Mouse (Mus musculus) forebrain, embryonic 15.5 days (tissue): Measurements from ENCODE around the gene Iscu. TPM values are rescaled to one million over a fixed set of nuclear protein-coding genes. Genes with fewer than 3 reads are reported as not detected.
"Not testable (repeated sequence)": the region's sequence is repeated elsewhere in the genome, so short reads cannot be mapped to it uniquely, and the experiment has no call there.

ENCODE experiments used
- ATAC-seq: fragments of 200-750 bp; cut with Nextera tagmentation; replicated peaks from 2 replicates; pipeline ENCODE4 v1.8.0; 2017; ENCODE audit warnings: mild to moderate bottlenecking, moderate TSS enrichment, moderate library complexity
- H3K27ac ChIP-seq: fragments of 300-500 bp; sonication (generic); replicated peaks from 2 replicates; pipeline ENCODE4 v1.5.1; 2015; ENCODE audit warnings: mild to moderate bottlenecking, inconsistent platforms
- H3K27me3 ChIP-seq: fragments of 300-500 bp; sonication (generic); 2 replicates; pipeline ENCODE4 v1.6.1; 2015; ENCODE audit warnings: inconsistent platforms
- H3K36me3 ChIP-seq: fragments of 300-500 bp; sonication (generic); 2 replicates; pipeline ENCODE4 v1.6.1; 2015; ENCODE audit warnings: mild to moderate bottlenecking, inconsistent platforms
- H3K4me1 ChIP-seq: fragments of 300-500 bp; sonication (generic); 2 replicates; pipeline ENCODE4 v1.6.1; 2015; ENCODE audit warnings: inconsistent platforms
- H3K4me2 ChIP-seq: fragments of 300-500 bp; sonication (generic); replicated peaks from 2 replicates; pipeline ENCODE4 v1.6.1; 2015; ENCODE audit warnings: mild to moderate bottlenecking, inconsistent platforms
- H3K4me3 ChIP-seq: fragments of 300-500 bp; sonication (generic); 2 replicates; pipeline ENCODE4 v1.5.1; 2015; ENCODE audit warnings: mild to moderate bottlenecking, inconsistent platforms
- H3K9ac ChIP-seq: fragments of 300-500 bp; sonication (generic); replicated peaks from 2 replicates; pipeline ENCODE4 v1.6.1; 2015; ENCODE audit warnings: mild to moderate bottlenecking, inconsistent platforms
- H3K9me3 ChIP-seq: fragments of 300-500 bp; sonication (generic); 2 replicates; pipeline ENCODE4 v1.6.1; 2016; ENCODE audit warnings: inconsistent platforms
- WGBS: fragments of 180-500 bp; shearing (Covaris S2); methylation state at CpG from one replicate; pipeline ENCODE4 v1.1.7; 2015; ENCODE audit warnings: mixed read lengths; 5-methylcytosine and 5-hydroxymethylcytosine counted together
- polyA plus RNA-seq: library from polyadenylated mRNA; unstranded; fragments of >200 nt; fragmentation: Nextera tagmentation; extraction: Ambion mirVana; gene quantifications from 2 replicates; pipeline ENCODE4 v1.2.1, GENCODE M21; 2015

Iscu gene
- polyA plus RNA-seq, 1 experiment from 2014 or later: 94.1 TPM

DNA sequence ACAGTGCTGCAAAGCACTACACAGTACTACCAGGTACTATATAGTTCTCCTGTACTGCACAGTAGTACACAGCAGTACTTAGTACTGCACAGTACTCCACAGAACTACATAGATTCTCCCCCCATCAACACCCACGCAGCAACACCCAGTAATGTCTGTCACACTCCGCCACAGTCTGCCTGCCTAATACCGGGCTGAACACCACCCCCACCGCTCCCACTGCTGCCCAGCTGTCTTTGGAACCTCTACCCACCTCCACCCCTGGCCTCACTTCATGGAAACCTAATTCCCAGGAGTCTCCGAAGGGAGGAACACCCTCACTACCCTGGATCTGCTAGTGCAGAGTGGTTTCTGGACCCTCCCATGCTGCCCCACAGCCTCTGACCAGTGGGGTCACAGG is 8.2 kb downstream of the Iscu start:
- WGBS: 90% methylated on average over 5 of the region's 5 CpGs
- H3K4me2 ChIP-seq: no peak overlapping the region
- H3K27ac ChIP-seq: no peak overlapping the region
- no peaks in the 10 kb centered on the region for H3K9me3 ChIP-seq
- peaks cover 10% of the 10 kb centered on the region; the same call in 1 of the 2 replicates for H3K27me3 ChIP-seq
- H3K4me3 ChIP-seq: no peak overlapping the region
- no peak for ATAC-seq
- no peaks in the 10 kb centered on the region for H3K4me1 ChIP-seq
- H3K36me3 ChIP-seq: peaks cover 23% of the 10 kb centered on the region
- no peak overlapping the region for H3K9ac ChIP-seq

DNA sequence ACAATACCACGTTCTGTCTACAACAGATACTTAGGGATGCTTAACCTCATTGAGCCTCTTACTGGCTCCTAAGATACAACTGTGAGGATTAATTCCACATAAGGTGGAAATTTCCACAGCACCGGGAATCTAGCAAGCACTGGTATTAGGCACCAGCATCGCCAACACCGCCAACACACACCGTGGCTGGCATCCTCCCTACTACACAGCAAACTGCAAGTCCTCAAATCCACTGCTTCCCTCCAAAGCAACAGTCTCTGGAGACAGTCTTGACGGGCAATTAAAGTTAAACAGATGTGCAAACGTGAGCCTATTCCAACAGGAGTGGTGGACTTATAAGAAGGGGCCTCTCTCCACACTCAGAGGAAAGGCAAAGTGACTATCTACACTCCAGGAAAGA is 8.7 kb downstream of the Iscu start:
- Histone ChIP-seq H3K4me2 (no peak overlapping the region), H3K4me1 (no peaks in the 10 kb centered on the region), H3K4me3 (no peak overlapping the region), H3K36me3 (peaks cover 18% of the 10 kb centered on the region), H3K27me3 (peaks cover 10% of the 10 kb centered on the region; the same call in 1 of the 2 replicates), H3K9ac (no peak overlapping the region), H3K27ac (no peak overlapping the region), H3K9me3 (no peaks in the 10 kb centered on the region)
- no peak for ATAC-seq
- WGBS: 87% methylated on average over 7 of the region's 7 CpGs

DNA sequence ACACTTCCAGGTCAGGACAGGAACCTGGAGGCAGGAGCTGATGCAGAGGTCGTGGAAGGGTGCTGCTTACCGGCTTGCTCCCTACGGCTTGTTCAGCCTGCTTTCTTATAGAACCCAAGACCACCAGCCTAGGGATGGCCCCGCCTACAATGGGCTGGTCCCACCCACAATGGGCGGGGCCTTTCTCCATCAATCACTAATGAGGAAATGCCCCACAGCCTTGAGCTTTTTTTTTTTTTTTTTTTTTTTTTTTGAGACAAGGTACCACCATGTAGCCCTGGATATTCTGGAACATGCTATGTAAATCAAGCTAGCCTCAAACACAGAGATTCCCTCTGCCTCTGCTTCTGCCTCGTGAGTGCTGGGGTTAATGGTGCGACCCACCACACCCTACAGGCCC is 9.3 kb downstream of the Iscu start:
- 78% methylated on average over 7 of the region's 7 CpGs for WGBS

GRCm38 (mm10) chr5:113782624-113783023 is 10.1 kb downstream of the Iscu start:
- no peak for ATAC-seq

More for the DNA sequence above, 9.3 kb downstream of the Iscu start:
- no peak for ATAC-seq
- H3K4me1 ChIP-seq: no peaks in the 10 kb centered on the region
- H3K27ac ChIP-seq: no peak overlapping the region
- peaks cover 10% of the 10 kb centered on the region; the same call in 1 of the 2 replicates for H3K27me3 ChIP-seq
- no peaks in the 10 kb centered on the region for H3K9me3 ChIP-seq
- peaks cover 12% of the 10 kb centered on the region for H3K36me3 ChIP-seq
- H3K9ac ChIP-seq: no peak overlapping the region
- no peak overlapping the region for H3K4me2 ChIP-seq
- no peak overlapping the region for H3K4me3 ChIP-seq

GRCm38 (mm10) chr5:113783581-113784001 is 11.0 kb downstream of the Iscu start:
- peaks cover 10% of the 10 kb centered on the region; the same call in 1 of the 2 replicates for H3K27me3 ChIP-seq
- no peak overlapping the region for H3K4me2 ChIP-seq
- no peak overlapping the region for H3K4me3 ChIP-seq
- no peak for ATAC-seq
- no peaks in the 10 kb centered on the region for H3K4me1 ChIP-seq
- H3K9me3 ChIP-seq: no peaks in the 10 kb centered on the region
- no peak overlapping the region for H3K27ac ChIP-seq
- no peak overlapping the region for H3K9ac ChIP-seq
- H3K36me3 ChIP-seq: 0 out of 2 replicates have a peak, but pooled peaks cover 1% of the 10 kb centered on the region
- 20% methylated on average over 12 of the region's 12 CpGs for WGBS

More at GRCm38 (mm10) chr5:113782624-113783023, 10.1 kb downstream of the Iscu start:
- H3K4me2 ChIP-seq: no peak overlapping the region
- H3K9ac ChIP-seq: no peak overlapping the region
- WGBS: 84% methylated on average over 7 of the region's 7 CpGs
- peaks cover 5% of the 10 kb centered on the region; the same call in 1 of the 2 replicates for H3K36me3 ChIP-seq
- H3K4me3 ChIP-seq: no peak overlapping the region
- H3K9me3 ChIP-seq: no peaks in the 10 kb centered on the region
- H3K27me3 ChIP-seq: peaks cover 10% of the 10 kb centered on the region; the same call in 1 of the 2 replicates
- H3K4me1 ChIP-seq: no peaks in the 10 kb centered on the region
- H3K27ac ChIP-seq: no peak overlapping the region

- H3K36me3 ChIP-seq, H3K27ac ChIP-seq, ATAC-seq, H3K4me1 ChIP-seq, H3K9me3 ChIP-seq, H3K27me3 ChIP-seq, H3K9ac ChIP-seq, H3K4me2 ChIP-seq, H3K4me3 ChIP-seq: not testable (repeated sequence)
- 42% methylated on average over 3 of the region's 3 CpGs for WGBS
Measured at GRCm38 (mm10) chr5:113784104-113784503, 11.6 kb downstream of the Iscu start.

DNA sequence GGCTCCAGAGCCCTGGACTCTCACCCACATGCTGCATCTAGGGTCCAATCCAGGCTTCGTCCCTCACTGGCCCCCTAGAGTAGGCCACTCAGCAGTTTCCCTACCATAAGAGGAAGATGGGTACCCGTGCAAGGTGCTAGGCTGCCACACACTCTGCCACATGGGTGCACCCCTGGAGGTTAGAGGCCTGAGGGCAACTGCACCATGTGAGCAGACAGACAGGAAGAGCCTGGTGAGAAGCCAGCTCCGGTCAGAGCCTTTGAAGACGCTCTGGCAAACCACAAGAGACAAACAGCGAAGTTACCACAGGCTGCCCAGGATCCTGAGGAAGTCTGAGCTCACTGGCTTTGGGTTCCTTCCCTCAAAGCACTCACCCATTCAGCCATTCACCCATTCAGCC is 14.4 kb downstream of the Iscu start:
- 85% methylated on average over 5 of the region's 5 CpGs for WGBS
- H3K36me3 ChIP-seq: no peaks in the 10 kb centered on the region
- H3K4me1 ChIP-seq: no peaks in the 10 kb centered on the region
- H3K9me3 ChIP-seq: no peaks in the 10 kb centered on the region
- ATAC-seq: no peak
- no peak overlapping the region for H3K4me3 ChIP-seq
- no peak overlapping the region for H3K27ac ChIP-seq
- H3K4me2 ChIP-seq: no peak overlapping the region
- no peak overlapping the region for H3K9ac ChIP-seq
- peaks cover 10% of the 10 kb centered on the region; the same call in 1 of the 2 replicates for H3K27me3 ChIP-seq

- H3K4me2 ChIP-seq: no peak overlapping the region
- no peaks in the 10 kb centered on the region for H3K4me1 ChIP-seq
- no peaks in the 10 kb centered on the region for H3K9me3 ChIP-seq
- no peaks in the 10 kb centered on the region for H3K36me3 ChIP-seq
- no peak overlapping the region for H3K9ac ChIP-seq
- no peak overlapping the region for H3K4me3 ChIP-seq
- H3K27ac ChIP-seq: no peak overlapping the region
- no peak for ATAC-seq
- WGBS: 49% methylated on average over 6 of the region's 6 CpGs
- 0 out of 2 replicates have a peak, but pooled peaks cover 1% of the 10 kb centered on the region for H3K27me3 ChIP-seq
Measured at GRCm38 (mm10) chr5:113788645-113789044, 16.1 kb downstream of the Iscu start.

DNA sequence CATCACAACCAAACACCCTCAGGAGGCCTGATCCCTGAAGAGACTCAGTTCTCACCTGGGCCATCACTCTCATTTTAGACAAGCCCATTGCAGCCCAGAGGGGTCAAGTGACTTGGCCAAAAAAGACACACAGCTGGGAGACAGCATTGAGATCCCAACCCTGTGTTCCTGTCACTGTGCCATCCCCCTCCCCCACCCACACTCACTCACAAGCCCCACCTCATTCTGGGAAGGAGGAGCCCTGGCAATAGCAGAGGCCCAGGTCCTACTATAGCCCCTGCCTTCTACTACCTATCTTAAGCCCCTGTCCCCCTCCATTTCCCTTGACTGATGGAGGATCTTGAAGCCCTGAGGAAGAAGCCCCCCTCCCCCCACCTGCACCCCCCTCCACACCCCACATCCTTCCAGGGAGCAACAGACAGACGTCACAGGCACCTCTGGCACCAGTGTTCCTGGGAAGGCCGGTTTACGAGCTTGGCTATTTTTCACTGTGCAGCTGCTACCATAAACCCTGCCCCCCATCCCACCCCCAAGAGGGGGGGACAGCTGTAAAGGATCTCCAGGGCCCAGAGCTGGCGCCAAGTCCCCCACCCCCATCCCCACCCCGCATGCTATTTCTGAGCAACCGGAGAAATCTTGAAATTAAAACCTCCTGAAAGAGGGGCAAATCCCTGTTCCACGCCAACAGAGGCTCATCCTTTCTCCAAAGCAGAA is 16.7 kb downstream of the Iscu start:
- H3K4me1 ChIP-seq: no peaks in the 10 kb centered on the region
- H3K27me3 ChIP-seq: no peaks in the 10 kb centered on the region
- no peak for ATAC-seq
- H3K9me3 ChIP-seq: no peaks in the 10 kb centered on the region
- H3K36me3 ChIP-seq: no peaks in the 10 kb centered on the region
- no peak overlapping the region for H3K4me2 ChIP-seq
- H3K27ac ChIP-seq: no peak overlapping the region
- no peak overlapping the region for H3K4me3 ChIP-seq
- no peak overlapping the region for H3K9ac ChIP-seq
- 47% methylated on average over 7 of the region's 7 CpGs for WGBS

GRCm38 (mm10) chr5:113790453-113791196 is 18.1 kb downstream of the Iscu start:
- no peak for ATAC-seq
- WGBS: 78% methylated on average over 11 of the region's 11 CpGs

GRCm38 (mm10) chr5:113791197-113792095 is 18.9 kb downstream of the Iscu start:
- 85% methylated on average over 16 of the region's 16 CpGs for WGBS
- no peak for ATAC-seq
- H3K4me1 ChIP-seq: no peaks in the 10 kb centered on the region

More at GRCm38 (mm10) chr5:113790453-113791196, 18.1 kb downstream of the Iscu start:
- H3K9me3 ChIP-seq: no peaks in the 10 kb centered on the region
- H3K27me3 ChIP-seq: no peaks in the 10 kb centered on the region
- H3K4me2 ChIP-seq: no peak overlapping the region
- no peak overlapping the region for H3K9ac ChIP-seq
- H3K4me1 ChIP-seq: no peaks in the 10 kb centered on the region
- H3K4me3 ChIP-seq: no peak overlapping the region
- no peak overlapping the region for H3K27ac ChIP-seq
- H3K36me3 ChIP-seq: no peaks in the 10 kb centered on the region

More at GRCm38 (mm10) chr5:113791197-113792095, 18.9 kb downstream of the Iscu start:
- no peak overlapping the region for H3K9ac ChIP-seq
- no peaks in the 10 kb centered on the region for H3K9me3 ChIP-seq
- H3K36me3 ChIP-seq: no peaks in the 10 kb centered on the region
- H3K4me2 ChIP-seq: no peak overlapping the region
- H3K4me3 ChIP-seq: no peak overlapping the region
- no peaks in the 10 kb centered on the region for H3K27me3 ChIP-seq
- H3K27ac ChIP-seq: no peak overlapping the region
